Mouse (Mus musculus): ENCODE measurements around the gene Saxo1. TPM values are rescaled to one million over a fixed set of nuclear protein-coding genes. Genes with fewer than 3 reads are reported as not detected.
A peak's percentile ranks its signal among the peaks of the same experiment; 100 is the strongest.

Saxo1 gene
- polyA plus RNA-seq, 1 experiment from 2014 or later = 0.21 TPM

GRCm38 (mm10) chr4:86406501-86407199 is 151.5 kb downstream of the Saxo1 start:
- no peak overlapping the region for H3K27ac ChIP-seq
- DNase-seq (ENCODE audit: low spot score) (peak; percentile 76), ATAC-seq (replicated peaks; ENCODE audit: low FRiP score, low read depth) (no peak)

DNA sequence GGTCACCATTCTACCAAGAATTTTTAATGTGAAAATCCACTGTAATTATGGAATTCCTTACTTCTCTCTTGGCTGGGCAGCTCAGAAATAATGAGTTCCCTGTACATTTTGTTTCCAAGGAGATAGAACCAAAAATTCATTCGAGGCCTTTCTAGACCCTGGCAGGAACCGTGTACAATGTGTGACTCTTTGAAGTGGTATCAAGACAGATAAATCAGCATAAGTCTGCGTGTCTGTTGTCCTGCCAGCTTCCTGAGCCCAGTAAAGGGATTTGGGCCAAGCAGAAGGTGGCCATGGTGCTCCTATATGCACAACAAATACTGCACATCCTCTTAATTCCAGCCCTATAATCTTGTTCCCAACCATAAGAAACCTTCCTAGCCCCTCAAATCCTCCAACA is 157.0 kb downstream of the Saxo1 start:
- Histone ChIP-seq H3K27me3 (ENCODE audit: insufficient read depth, low read length) (no peaks in the 10 kb centered on the region), H3K4me2 (ENCODE audit: low read length) (no peak overlapping the region), H3K36me3 (ENCODE audit: insufficient read depth, low read length) (no peaks in the 10 kb centered on the region), H3K9me3 (replicated peaks; ENCODE audit: low read length) (no peaks in the 10 kb centered on the region), H3K4me3 (replicated peaks; ENCODE audit: low read depth, low read length) (no peak overlapping the region), H3K9ac (ENCODE audit: low read depth, low read length) (no peak overlapping the region), H3K4me1 (replicated peaks; ENCODE audit: insufficient read depth, low read length) (no peaks in the 10 kb centered on the region), H3K27ac (no peak overlapping the region)
- no peak for TF ChIP-seq CTCF (IDR thresholded peaks at IDR 0.05; ENCODE audit: low read depth)
- 57% methylated on average over 3 of the region's 3 CpGs for WGBS
- ATAC-seq (replicated peaks; ENCODE audit: low FRiP score, low read depth) (no peak), DNase-seq (ENCODE audit: low spot score) (no peak)

More at GRCm38 (mm10) chr4:86406501-86407199, 151.5 kb downstream of the Saxo1 start:
- 23% methylated on average over 7 of the region's 7 CpGs for WGBS
- Histone ChIP-seq H3K4me2 (ENCODE audit: low read length) (no peak overlapping the region), H3K27me3 (ENCODE audit: insufficient read depth, low read length) (no peaks in the 10 kb centered on the region), H3K4me3 (replicated peaks; ENCODE audit: low read depth, low read length) (no peak overlapping the region), H3K36me3 (ENCODE audit: insufficient read depth, low read length) (no peaks in the 10 kb centered on the region), H3K9me3 (replicated peaks; ENCODE audit: low read length) (no peaks in the 10 kb centered on the region), H3K9ac (ENCODE audit: low read depth, low read length) (no peak overlapping the region), H3K4me1 (replicated peaks; ENCODE audit: insufficient read depth, low read length) (peaks cover 11% of the 10 kb centered on the region)
- TF ChIP-seq CTCF (IDR thresholded peaks at IDR 0.05; ENCODE audit: low read depth) = no peak

GRCm38 (mm10) chr4:86397470-86397869 is 160.7 kb downstream of the Saxo1 start:
- 43% methylated on average over 2 of the region's 2 CpGs for WGBS
- no peak for TF ChIP-seq CTCF (IDR thresholded peaks at IDR 0.05; ENCODE audit: low read depth)
- no peaks in the 10 kb centered on the region for H3K36me3 ChIP-seq (ENCODE audit: insufficient read depth, low read length)
- no peak overlapping the region for H3K4me2 ChIP-seq (ENCODE audit: low read length)
- H3K9me3 ChIP-seq (replicated peaks; ENCODE audit: low read length) = no peaks in the 10 kb centered on the region
- ATAC-seq (replicated peaks; ENCODE audit: low FRiP score, low read depth) = no peak
- H3K27ac ChIP-seq = peak overlapping the region; percentile 58; the same call in 1 of the 2 replicates
- no peak overlapping the region for H3K9ac ChIP-seq (ENCODE audit: low read depth, low read length)
- H3K27me3 ChIP-seq (ENCODE audit: insufficient read depth, low read length) = no peaks in the 10 kb centered on the region
- DNase-seq (ENCODE audit: low spot score) = peak; percentile 49
- no peak overlapping the region for H3K4me3 ChIP-seq (replicated peaks; ENCODE audit: low read depth, low read length)
- H3K4me1 ChIP-seq (replicated peaks; ENCODE audit: insufficient read depth, low read length) = no peaks in the 10 kb centered on the region

GRCm38 (mm10) chr4:86396672-86397288 is 161.3 kb downstream of the Saxo1 start:
- H3K36me3 ChIP-seq (ENCODE audit: insufficient read depth, low read length) = no peaks in the 10 kb centered on the region
- H3K4me3 ChIP-seq (replicated peaks; ENCODE audit: low read depth, low read length) = no peak overlapping the region
- WGBS = 72% methylated on average over 7 of the region's 7 CpGs
- no peak for TF ChIP-seq CTCF (IDR thresholded peaks at IDR 0.05; ENCODE audit: low read depth)
- H3K9ac ChIP-seq (ENCODE audit: low read depth, low read length) = no peak overlapping the region
- H3K4me2 ChIP-seq (ENCODE audit: low read length) = no peak overlapping the region
- H3K27me3 ChIP-seq (ENCODE audit: insufficient read depth, low read length) = no peaks in the 10 kb centered on the region
- ATAC-seq (replicated peaks; ENCODE audit: low FRiP score, low read depth) = no peak
- no peaks in the 10 kb centered on the region for H3K9me3 ChIP-seq (replicated peaks; ENCODE audit: low read length)
- peak overlapping the region; percentile 58; the same call in 1 of the 2 replicates for H3K27ac ChIP-seq
- peak; percentile 55 for DNase-seq (ENCODE audit: low spot score)
- H3K4me1 ChIP-seq (replicated peaks; ENCODE audit: insufficient read depth, low read length) = no peaks in the 10 kb centered on the region

- no peaks in the 10 kb centered on the region for H3K4me1 ChIP-seq (replicated peaks; ENCODE audit: insufficient read depth, low read length)
- no peak overlapping the region for H3K27ac ChIP-seq
- no peaks in the 10 kb centered on the region for H3K27me3 ChIP-seq (ENCODE audit: insufficient read depth, low read length)
- H3K4me2 ChIP-seq (ENCODE audit: low read length) = no peak overlapping the region
- DNase-seq (ENCODE audit: low spot score) = no peak
- WGBS = 85% methylated on average over 6 of the region's 6 CpGs
- H3K4me3 ChIP-seq (replicated peaks; ENCODE audit: low read depth, low read length) = no peak overlapping the region
- no peaks in the 10 kb centered on the region for H3K36me3 ChIP-seq (ENCODE audit: insufficient read depth, low read length)
- TF ChIP-seq CTCF (IDR thresholded peaks at IDR 0.05; ENCODE audit: low read depth) = no peak
- ATAC-seq (replicated peaks; ENCODE audit: low FRiP score, low read depth) = no peak
- no peak overlapping the region for H3K9ac ChIP-seq (ENCODE audit: low read depth, low read length)
- no peaks in the 10 kb centered on the region for H3K9me3 ChIP-seq (replicated peaks; ENCODE audit: low read length)
These were observed 162.5 kb downstream of the Saxo1 start for GRCm38 (mm10) chr4:86395636-86396035.

Other genes starting within 250 kb of the Saxo1 start
- 80.3 and 86.3 TPM in 2 replicates for gene Rraga, start 17.3 kb upstream of the Saxo1 start, polyA plus RNA-seq (2015; fragmentation: Nextera tagmentation; extraction: Ambion mirVana)
- 8.9 and 10.6 TPM in 2 replicates for gene Haus6, start 53.7 kb upstream of the Saxo1 start, polyA plus RNA-seq (2015; fragmentation: Nextera tagmentation; extraction: Ambion mirVana)
- 64.5 and 68.9 TPM in 2 replicates for gene Plin2, start 111.7 kb upstream of the Saxo1 start, polyA plus RNA-seq (2015; fragmentation: Nextera tagmentation; extraction: Ambion mirVana)
- 3.9 and 4.0 TPM in 2 replicates for gene Dennd4c, start 190.2 kb upstream of the Saxo1 start, polyA plus RNA-seq (2015; fragmentation: Nextera tagmentation; extraction: Ambion mirVana)